Comparison of ENCODE assay signal across 30 mouse cellular contexts in the genomic region with DNA sequence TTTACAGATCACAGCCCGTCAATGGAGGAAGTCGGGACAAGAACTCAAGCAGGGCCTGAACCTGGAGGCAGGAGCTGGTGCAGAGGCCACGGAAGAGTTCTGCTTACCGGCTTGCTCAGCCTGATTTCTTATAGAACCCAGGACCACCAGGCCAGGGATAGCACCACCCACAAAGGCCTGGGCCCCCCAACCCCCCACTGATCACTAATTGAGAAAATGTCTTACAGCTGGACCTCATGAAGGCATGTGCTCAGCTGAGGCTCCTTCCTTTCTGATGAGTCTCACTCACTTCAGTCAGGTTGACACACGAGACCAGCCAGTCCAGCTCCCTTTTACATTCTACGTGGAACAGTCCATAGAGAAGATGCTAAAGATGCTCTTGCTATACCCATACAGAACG. TPM values are rescaled to one million over a fixed set of nuclear protein-coding genes. Genes with fewer than 3 reads are reported as not detected.
"Had no signal": no experiment of that assay in that cellular context is flagged by ENCODE, and none has a peak within 500 bp of the region (broad histone marks: within the 10 kb centered on the region; RNA-seq: fewer than 3 reads in every experiment).

No protein-coding gene starts in this region.

- H3K4me2 ChIP-seq: embryonic facial prominence, embryonic 12.5 days; embryonic facial prominence, embryonic 13.5 days; embryonic facial prominence, embryonic 15.5 days; forebrain, embryonic 12.5 days; forebrain, embryonic 13.5 days; forebrain, embryonic 15.5 days had no signal

- H3K27ac ChIP-seq: embryonic facial prominence, embryonic 12.5 days; embryonic facial prominence, embryonic 13.5 days; embryonic facial prominence, embryonic 15.5 days; forebrain, embryonic 10.5 days; forebrain, embryonic 12.5 days; forebrain, embryonic 13.5 days; forebrain, embryonic 15.5 days; gastrocnemius, adult 2 months; heart, adult 2 months; heart, embryonic 10.5 days had no signal

- H3K9me3 ChIP-seq: embryonic facial prominence, embryonic 12.5 days; embryonic facial prominence, embryonic 13.5 days; embryonic facial prominence, embryonic 15.5 days; forebrain, embryonic 10.5 days; forebrain, embryonic 12.5 days; forebrain, embryonic 13.5 days; forebrain, embryonic 15.5 days; heart, embryonic 10.5 days had no signal

- H3K36me3 ChIP-seq: embryonic facial prominence, embryonic 12.5 days; embryonic facial prominence, embryonic 13.5 days; embryonic facial prominence, embryonic 15.5 days; forebrain, embryonic 10.5 days; forebrain, embryonic 12.5 days; forebrain, embryonic 15.5 days; heart, embryonic 10.5 days had no signal

- H3K9ac ChIP-seq: embryonic facial prominence, embryonic 12.5 days; embryonic facial prominence, embryonic 13.5 days; embryonic facial prominence, embryonic 15.5 days; forebrain, embryonic 12.5 days; forebrain, embryonic 13.5 days; forebrain, embryonic 15.5 days; forebrain, postnatal 0 days had no signal

- DNase-seq: cerebellum, adult 8-10 months; cerebellum, adult 9-10 months; cerebellum, adult 9-11 months; cerebellum, postnatal 10 days; cerebellum, postnatal 14 days; cerebellum, postnatal 25 days; cerebellum, postnatal 36 days; embryo, embryonic 11 days; forebrain, postnatal 0 days; gastrocnemius, adult 2 months; gastrocnemius, postnatal 10 days; gastrocnemius, postnatal 14 days; gastrocnemius, postnatal 25 days; gastrocnemius, postnatal 36 days; heart, adult 11 months; heart, adult 18-20 months; heart, adult 2 months had no signal

- H3K4me3 ChIP-seq: embryonic facial prominence, embryonic 12.5 days; embryonic facial prominence, embryonic 13.5 days; embryonic facial prominence, embryonic 15.5 days; erythroblast, embryonic 14.5 days; forebrain, embryonic 10.5 days; forebrain, embryonic 12.5 days; forebrain, embryonic 13.5 days; forebrain, embryonic 15.5 days; gastrocnemius, adult 2 months; heart, adult 2 months; heart, embryonic 10.5 days had no signal

- ATAC-seq: forebrain, embryonic 13.5 days; forebrain, embryonic 14.5 days; forebrain, embryonic 15.5 days; forebrain, embryonic 16.5 days; forebrain, postnatal 0 days had no signal

- H3K27me3 ChIP-seq: forebrain, embryonic 13.5 days; forebrain, embryonic 15.5 days had no signal

RNA-seq across cellular contexts. Expression of gene Tacr2, which starts 26.4 kb away (rescaled TPM):
- polyA plus RNA-seq: embryonic facial prominence, embryonic 12.5 days; embryonic facial prominence, embryonic 13.5 days; embryonic facial prominence, embryonic 14.5 days; embryonic facial prominence, embryonic 15.5 days; erythroblast, embryonic 14.5 days; forebrain, embryonic 10.5 days; forebrain, embryonic 11.5 days; forebrain, embryonic 12.5 days; forebrain, embryonic 13.5 days; forebrain, embryonic 14.5 days; forebrain, embryonic 15.5 days; forebrain, embryonic 16.5 days; forebrain, postnatal 0 days; heart, adult 2 months; heart, embryonic 10.5 days had no signal
